Mouse (Mus musculus): Measurements from ENCODE around the gene Hrh3. TPM values are rescaled to one million over a fixed set of nuclear protein-coding genes. Genes with fewer than 3 reads are reported as not detected.

Hrh3 gene
- total RNA-seq (2021) = 10 to 100 TPM; 94.8 to 99.4 TPM

DNA sequence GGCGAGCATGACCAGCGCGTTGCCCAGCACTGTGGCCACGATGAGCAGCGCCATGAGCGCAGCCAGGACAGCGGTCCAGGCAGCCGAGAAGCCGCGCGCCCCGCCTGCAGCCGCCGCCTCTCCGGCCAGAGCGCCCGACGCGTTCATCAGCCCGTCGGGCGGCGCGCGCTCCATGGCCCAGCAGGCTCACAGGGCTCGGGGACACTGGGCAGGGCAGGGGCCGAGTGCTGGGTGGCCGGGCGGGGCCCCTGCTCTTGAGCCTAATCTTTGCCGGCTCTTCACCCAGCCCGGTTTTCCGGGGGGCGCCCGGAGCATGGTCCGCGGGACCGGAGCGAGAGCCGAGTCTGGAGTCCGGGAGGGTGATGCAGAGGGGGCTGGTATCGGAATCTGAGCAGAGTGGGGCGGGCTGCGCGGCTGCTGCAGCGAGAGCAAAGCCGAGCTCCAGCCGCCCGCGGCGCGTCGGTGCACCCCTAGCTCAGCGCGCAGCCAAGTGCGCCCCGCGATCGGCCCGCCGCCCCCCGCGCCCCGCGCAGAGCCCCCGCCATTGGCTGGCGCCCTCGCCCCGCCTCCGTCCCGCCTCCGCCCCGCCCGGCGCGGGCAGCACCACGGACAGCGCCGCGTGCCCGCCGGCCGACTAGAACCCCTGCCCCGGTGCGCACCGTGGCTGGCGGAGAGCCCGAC, at the start of gene Hrh3:
Gene Hrh3 (minus strand): TSS at position 511 of the 681 bp plus-strand sequence.
- intact Hi-C loops (cut with DNase I) = no loop called here
- DNase-seq (ENCODE audit: low spot score in 2 of 2) = peak; percentile 65 to 79

DNA sequence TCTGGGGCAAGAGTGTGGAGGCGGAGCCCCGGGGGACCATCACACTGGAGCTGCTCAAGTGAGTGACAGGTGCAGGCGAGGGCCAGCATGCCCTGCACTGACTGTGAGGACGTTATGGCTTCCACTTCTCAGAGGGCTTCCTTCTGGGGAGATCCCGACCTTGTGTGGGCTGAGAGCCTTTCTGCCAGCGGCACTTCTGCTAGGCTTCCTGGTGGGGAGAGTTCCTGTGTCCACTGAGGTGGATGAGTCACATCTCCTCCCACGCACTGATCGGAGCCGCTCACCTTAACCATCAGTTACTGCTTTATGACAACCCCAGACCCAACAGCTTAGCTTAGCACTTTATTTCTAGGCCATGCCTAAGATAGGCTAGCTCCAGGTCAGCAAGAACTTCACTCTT, 44.3 kb upstream of the Hrh3 start:
- no peak for DNase-seq (ENCODE audit: low spot score in 2 of 2)
- intact Hi-C loops (cut with DNase I) = no loop called here

DNA sequence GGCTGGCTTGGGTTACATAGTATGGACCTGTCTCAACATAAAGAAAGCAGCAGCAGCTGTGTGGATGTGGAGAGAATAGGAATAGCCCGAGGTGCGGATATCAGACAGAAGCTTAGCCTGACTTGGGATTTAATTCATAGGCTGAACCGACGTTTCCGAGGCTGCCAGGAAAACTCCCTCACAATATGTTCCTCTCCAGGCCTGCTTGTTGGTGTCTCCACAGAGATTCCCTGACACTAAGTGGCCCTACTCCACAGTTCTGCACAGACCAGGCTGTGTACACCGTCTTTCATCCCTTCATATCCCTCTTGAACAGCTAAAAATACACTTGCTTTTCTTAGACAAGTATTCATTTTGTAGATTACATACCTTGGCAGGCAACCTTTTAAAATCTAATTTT, 43.1 kb upstream of the Hrh3 start:
- intact Hi-C loops (cut with DNase I) = no loop called here
- DNase-seq (ENCODE audit: low spot score in 2 of 2) = peak in 1 of 2 experiments; percentile 33

DNA sequence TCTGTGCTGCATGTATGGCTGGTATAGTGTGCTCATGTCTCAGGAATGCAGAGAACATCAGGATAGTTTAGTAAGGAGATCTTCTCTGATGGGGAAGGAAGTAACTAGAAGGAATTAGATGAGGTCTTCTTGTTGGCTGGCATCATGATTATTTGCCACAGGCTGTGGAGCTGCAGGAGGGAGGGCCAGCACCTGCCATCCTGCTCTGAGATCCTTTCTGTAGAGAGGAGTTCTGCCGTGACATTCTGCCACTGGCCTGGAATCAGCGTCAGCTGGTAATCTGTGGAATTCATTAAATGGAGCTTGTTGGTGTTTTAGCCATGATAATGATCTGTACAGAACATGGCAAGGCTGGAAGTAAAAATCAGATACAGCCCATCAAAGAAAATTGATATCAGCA, 41.8 kb upstream of the Hrh3 start:
- intact Hi-C loops (cut with DNase I) = no loop called here
- DNase-seq (ENCODE audit: low spot score in 2 of 2) = no peak

- no peak for DNase-seq (ENCODE audit: low spot score in 2 of 2)
Measured at GRCm38 (mm10) chr2:180135414-180135813, 31.1 kb upstream of the Hrh3 start.

GRCm38 (mm10) chr2:180133911-180134310, 29.6 kb upstream of the Hrh3 start:
- intact Hi-C loops (cut with DNase I) = no loop called here
- DNase-seq (ENCODE audit: low spot score in 2 of 2) = no peak

More at GRCm38 (mm10) chr2:180135414-180135813, 31.1 kb upstream of the Hrh3 start:
- intact Hi-C loops (cut with DNase I) = no loop called here

GRCm38 (mm10) chr2:180133231-180133630, 28.9 kb upstream of the Hrh3 start:
- intact Hi-C loops (cut with DNase I) = no loop called here
- DNase-seq (ENCODE audit: low spot score in 2 of 2) = no peak

DNA sequence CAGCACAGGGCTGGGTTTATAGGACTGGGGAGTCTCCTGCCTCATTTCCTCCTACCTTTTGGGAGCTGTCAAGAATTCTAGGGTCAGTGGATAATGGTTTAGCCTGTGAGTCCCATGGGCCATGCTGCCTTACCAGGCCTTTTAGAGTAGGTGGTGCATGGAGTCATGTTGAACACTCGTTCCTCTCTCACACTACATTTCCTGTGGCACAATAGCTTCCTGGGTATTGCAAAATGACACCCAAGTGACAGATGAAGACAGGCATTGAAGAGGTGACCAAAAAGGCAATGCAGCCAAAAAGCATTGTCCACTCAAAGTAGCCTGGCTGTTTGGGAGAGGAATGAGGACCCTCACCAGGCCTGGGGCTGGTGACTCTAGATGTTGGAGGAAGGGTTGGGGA, 23.4 kb upstream of the Hrh3 start:
- intact Hi-C loops (cut with DNase I) = no loop called here
- no peak for DNase-seq (ENCODE audit: low spot score in 2 of 2)

- intact Hi-C loops (cut with DNase I) = no loop called here
- no peak for DNase-seq (ENCODE audit: low spot score in 2 of 2)
Measured at GRCm38 (mm10) chr2:180126195-180126594, 21.9 kb upstream of the Hrh3 start.

GRCm38 (mm10) chr2:180124192-180124591, 19.9 kb upstream of the Hrh3 start:
- intact Hi-C loops (cut with DNase I) = no loop called here
- DNase-seq (ENCODE audit: low spot score in 2 of 2) = no peak

- no peak for DNase-seq (ENCODE audit: low spot score in 2 of 2)
- intact Hi-C loops (cut with DNase I) = no loop called here
Measured at GRCm38 (mm10) chr2:180120292-180120761, 16.0 kb upstream of the Hrh3 start.

DNA sequence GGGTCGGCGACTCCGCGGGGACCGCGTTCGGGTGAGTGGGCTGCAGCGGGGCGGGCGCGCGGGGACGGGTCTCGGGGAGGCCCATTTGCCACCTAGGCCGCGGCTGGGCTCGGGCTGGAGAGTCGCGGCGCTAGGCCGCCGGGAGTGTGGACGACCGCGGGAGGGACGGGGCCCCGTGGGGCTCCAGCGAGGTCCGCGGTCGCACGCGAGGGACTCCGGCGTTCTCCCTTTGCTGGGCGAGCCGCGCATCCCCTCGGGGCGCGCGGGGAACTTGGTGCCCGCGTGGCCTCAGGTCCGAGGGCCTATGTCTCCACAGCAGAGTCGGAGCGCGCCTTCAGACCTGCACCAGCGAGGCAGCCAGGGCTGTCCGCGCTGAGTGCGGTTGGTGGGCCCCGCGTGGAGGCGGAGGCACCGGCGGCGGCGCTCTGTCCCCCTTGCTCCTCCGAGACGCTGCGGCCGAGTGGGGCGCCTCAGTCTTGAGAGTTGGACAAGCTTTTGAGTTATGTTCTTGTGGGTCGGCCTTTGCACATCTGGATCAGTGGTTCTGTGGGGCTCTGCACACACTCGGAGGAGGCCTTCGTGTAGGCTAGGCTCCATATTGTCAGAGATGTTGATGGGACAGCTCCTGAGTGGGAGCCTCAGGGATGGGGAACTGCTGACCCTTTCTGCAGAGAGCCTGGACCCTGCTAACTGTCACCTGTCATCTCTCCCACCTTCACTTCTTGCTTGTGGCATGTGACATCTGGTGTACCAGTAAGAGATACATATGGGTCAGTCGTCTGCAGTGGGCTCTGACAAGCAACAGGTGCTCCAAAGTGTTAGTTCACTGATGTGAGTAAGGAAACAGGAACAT, 15.4 kb upstream of the Hrh3 start:
- intact Hi-C loops (cut with DNase I) = no loop called here
- no peak for DNase-seq (ENCODE audit: low spot score in 2 of 2)

DNA sequence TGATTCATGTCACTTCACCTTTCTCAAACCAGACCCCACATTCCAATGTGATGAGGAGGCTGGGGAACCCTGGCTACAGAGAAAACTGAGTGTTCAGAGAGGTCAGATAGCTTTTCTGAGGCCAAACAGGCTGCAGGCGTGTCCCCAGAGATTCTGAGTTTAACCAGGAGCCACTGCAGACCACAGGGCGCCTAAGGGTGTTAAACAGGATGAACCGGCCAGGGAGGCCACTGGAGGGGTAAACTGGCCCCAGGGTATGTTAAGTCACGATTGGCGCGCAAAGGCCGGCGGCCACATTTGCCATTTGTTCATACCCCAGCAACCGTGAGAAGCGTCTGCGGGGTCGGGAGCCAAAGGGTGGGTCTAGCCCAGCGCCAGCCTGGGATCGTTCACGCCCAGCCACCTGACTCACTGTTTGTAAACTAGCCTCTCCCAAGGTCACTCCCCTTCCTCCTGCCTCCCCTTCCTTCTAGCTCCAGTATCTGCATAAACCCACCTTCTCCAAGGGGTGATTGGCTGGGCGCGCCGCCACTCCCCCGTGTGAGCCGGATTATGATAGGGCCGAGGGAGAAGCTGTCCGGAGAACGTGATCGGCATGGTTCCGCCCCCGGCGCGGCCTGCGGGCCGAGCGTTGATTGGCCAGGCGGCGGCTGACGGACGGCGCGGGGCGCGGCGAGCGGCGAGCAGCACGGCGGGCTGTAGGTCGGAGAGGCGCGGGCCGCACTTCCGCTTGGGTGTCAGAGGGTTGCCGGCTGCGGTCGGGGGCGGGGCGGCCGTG, 14.6 kb upstream of the Hrh3 start, which contains the start of gene Osbpl2:
Gene Osbpl2 (plus strand): TSS at position 646 of the 778 bp plus-strand sequence.
- intact Hi-C loops (cut with DNase I) = no loop called here
- peak; percentile 100 for DNase-seq (ENCODE audit: low spot score in 2 of 2)

DNA sequence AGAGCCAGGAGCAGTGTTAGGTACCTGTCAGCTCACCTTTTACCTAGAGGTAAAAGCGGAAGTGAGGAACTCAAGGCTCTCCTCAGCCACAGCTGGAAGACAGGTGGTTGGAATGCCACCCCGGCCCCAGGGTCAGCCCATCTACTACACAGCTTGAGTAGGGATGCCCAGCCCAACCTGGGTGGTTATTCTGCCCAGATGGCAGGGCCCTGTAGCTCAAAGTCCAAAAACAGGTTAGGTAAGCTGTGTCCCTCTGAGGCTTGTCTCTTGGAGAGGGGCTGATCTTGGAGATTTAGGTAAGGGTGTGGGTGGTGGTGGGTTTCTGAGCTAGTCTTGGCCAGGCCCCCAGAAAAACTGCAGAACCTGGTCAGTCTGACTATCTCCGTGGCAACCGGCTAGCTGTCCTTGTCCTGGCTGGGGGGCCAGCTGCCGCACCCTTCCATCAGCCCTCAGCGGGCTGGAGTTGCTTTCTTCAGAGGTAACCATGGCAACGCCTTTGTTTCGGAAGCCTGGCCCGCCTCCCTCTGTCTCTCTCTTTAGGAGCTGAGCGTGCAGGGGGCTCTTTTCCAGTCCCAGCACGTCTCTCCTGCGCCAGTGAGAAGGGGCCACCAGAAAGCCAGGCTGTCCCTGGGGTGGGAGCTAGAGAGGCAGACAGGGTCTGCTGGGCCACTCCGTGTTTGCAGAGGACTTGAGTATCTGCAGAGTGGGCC, 13.4 kb upstream of the Hrh3 start:
- peak; percentile 62 to 69 for DNase-seq (ENCODE audit: low spot score in 2 of 2)
- intact Hi-C loops (cut with DNase I) = no loop called here

DNA sequence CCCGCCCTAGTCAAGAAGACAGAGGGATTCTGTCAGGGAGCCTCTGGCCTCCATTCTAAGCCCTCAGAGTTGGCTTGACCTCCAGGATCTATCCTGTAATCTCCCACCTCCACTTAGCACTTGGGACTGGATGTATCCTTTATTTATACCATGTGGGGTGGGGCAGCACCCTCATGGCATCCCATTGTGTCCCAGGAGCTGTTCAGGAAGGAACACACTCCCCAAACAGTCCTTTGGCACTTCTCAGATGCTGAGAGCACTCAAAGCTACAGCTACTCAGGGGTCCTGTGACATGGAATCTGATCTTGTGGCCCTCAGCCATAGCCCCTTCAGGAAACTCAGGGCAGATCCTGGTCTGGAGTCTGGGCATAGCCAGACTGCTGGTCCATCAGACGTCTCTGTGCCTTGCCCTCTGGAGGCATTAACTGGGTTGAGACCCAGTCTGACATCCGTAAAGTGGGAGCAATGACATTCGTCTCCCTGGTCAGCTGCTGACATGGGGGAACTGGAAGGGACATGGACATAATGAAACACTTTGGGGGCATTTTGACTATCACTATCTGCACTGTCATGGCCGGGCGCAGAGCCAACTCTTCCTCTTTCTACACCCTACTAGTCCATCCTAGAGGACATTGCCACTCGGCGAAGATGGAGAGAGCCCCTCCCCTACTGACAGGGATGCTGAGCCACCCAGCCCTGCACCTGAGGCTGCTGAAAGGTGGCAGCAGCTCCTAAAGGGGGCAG, 12.6 kb upstream of the Hrh3 start:
- intact Hi-C loops (cut with DNase I) = no loop called here
- no peak for DNase-seq (ENCODE audit: low spot score in 2 of 2)

DNA sequence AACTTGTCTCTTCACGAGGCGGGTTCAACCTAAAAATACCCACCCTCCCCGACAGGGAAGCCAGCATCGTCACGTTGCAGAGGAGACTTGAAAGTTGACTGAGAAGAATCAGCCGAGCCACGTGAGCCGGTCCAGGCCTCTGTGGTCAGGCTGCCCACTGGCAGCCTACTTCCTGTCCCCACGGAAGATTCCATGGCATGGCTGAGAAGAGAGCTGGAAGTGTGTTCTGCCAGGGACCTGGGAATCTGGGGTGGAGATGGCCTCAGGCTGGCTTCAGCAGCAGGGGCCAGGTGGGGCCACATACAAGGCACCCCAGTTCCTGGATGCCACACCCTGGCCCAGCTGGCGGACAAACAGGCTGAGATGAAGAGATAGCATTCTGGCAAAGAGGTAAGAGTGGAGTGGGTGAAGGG, 11.8 kb upstream of the Hrh3 start:
- DNase-seq (ENCODE audit: low spot score in 2 of 2) = peak; percentile 63 to 72
- intact Hi-C loops (cut with DNase I) = no loop called here

DNA sequence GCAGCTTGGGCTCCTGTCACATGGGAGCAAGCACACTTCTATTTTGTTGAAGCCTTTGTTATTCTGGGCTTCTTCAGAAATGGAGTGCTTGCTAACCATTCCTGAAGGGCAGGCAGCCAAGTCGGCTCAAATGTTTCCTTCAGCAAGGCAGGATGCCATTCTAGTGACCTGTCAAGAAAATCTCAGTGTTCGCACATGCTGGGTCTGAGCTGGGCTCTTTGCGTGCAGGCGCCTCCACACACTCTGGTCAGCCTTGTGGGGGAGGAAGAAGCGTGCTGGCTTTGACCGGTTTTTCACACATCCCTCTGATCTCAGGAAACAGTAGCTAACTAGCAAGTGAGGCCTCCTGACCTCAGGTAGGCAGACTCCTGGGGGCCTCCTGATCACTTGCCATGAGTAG, 11.0 kb upstream of the Hrh3 start:
- intact Hi-C loops (cut with DNase I) = no loop called here
- DNase-seq (ENCODE audit: low spot score in 2 of 2) = peak; percentile 62 to 64

GRCm38 (mm10) chr2:180113909-180114890, 9.9 kb upstream of the Hrh3 start:
- intact Hi-C loops (cut with DNase I) = no loop called here
- peak; percentile 80 to 82 for DNase-seq (ENCODE audit: low spot score in 2 of 2)

Data from left cerebral cortex, postnatal 36 days (tissue).